Mouse (Mus musculus) urinary bladder, postnatal 14 days (tissue): ENCODE measurements around the gene Duoxa2.

Experiments
- DNase-seq: peaks from one replicate; pipeline ENCODE4 v3.0.0; 2021; ENCODE audit warnings: low spot score

Gene Duoxa2

DNA sequence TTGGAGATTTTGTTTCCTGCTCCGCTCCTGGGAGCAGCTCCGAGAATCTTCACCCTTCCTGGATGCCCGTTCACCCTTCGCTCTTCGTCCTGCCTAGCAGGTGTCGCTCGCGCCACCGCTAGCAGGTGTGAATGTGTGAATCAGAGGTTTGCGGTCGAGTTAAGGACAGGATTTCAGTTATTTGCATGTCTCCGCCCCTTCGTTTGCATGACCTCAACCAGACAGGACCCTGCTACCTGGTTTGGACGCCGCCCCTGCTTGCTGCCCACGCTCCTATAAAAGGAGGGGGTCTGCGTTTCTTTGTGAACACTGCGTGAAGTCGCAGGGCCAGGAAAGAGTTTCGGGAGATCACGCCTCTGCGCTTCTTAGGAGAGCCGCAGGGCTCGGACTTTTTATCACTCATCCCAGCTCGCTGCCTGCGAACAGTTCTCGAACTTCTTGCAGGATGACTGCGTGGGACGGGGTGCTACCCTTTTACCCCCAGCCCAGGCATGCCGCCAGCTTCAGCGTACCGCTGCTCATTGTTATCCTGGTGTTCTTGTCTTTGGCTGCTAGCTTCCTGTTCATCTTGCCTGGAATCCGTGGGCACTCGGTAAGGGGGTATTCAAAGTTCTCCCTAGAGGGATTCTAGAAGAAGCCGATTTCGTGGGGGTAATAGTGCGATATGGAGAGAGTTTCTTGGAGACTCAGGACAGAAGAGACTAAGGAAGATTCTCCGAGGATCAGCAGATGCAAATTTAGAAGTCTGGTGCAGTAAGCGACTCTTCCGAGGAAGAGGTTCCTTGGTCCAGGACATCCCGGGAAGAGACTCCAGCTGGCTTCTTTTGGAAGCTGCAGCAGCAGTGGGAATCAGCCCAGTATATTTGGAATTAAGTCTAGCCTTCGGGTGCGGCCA, at the start of gene Duoxa2:
Duoxa2 (plus strand) TSS at position 305 of the 895 bp plus-strand sequence.
- peak; percentile 25 for DNase-seq

DNA sequence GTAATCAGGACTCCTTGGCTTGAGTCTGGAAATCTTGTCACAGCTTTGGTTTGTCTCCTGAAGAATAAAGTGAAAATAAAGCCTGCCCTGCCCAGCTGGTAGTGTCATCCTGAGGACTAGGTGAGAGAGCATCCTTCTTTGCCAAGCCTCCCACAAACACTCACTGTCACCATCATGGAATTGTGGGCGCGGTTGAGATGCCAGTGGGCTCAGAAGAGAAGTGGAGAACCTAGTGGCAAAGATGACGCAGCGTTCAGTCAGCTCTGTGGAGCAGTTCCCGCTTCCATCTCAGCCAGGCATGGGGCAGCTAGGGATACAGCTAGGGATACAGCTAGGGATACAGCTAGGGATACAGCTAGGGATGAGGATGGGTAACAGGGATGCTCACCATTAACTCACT, 42.7 kb upstream of the Duoxa2 start:
- DNase-seq, result no peak

DNA sequence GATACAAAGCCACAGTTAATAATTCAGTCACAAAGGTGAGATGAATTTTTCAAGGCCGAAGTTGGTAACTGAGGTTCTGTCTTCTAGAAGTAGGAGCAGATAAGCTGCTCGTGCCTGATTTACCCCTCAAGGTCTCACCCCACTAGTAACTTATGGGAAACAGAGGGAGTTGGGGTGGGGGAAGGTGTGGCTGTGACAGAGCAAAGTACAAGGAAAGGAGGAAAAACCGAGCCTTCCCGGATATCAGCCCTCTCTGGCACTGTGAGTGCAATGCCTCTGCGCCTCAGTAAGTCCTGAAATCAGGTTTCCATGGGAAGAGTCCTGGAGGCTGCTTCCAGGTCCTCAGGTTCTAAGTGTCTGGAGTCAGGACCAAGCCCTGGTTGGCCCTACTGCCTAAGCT, 38.0 kb upstream of the Duoxa2 start:
- DNase-seq, result no peak

DNA sequence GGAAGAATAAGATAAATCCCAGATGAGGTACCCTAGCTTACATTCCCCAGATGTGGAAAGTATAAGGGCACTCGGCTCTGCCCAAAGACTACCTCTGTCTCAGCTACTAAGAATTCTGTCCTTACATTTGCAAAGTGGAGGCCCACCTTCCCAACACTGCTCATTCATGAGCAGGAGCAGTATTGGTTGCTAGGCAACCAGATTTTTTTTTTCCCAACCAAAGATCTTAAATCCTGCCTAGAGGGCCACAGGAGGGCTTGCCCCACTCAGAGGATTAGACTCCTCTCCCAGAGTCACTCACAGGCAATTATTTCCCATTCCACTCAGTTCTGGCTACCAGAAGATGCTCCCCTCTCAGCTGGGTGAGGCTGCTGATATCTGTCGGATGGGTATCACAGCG, 34.0 kb upstream of the Duoxa2 start:
- no peak for DNase-seq

DNA sequence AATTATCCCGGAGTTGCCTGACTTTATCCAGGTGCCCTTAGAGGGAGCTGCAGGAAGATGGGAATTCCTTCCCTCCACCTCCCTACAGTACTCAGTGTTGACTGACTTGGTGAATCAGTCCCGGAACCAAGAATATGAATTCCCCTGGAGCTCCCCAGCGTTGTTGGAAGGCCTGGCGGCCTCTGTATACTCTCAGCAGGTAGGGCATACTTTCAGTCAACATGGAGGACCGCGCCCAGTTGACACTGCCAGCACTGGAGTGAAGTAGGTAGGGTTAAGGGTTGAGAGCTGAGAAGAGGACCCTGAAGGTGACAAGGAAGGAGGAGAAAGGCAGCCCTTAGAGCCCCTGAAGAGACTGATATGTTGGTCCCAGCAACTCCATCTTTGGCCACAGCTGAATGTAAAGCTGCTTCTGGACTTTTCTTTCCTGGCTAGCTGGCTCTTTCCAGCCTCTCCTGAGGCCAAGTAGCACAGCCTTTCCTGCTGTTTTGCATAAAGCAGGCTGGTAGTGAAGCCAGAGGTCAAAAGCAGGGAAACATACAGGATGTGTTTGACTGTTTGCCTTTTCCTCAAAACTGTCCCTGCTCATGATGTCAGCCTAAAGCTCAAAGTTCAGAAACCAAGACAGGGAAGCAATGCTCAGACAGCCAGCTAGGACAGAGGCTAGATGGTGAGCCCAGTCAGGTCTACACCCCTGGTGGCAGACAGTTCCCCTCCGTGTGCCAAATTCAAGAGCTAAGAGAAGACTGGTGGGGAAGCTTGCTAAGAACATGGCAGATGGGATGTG, 32.1 kb upstream of the Duoxa2 start:
- DNase-seq, result no peak

DNA sequence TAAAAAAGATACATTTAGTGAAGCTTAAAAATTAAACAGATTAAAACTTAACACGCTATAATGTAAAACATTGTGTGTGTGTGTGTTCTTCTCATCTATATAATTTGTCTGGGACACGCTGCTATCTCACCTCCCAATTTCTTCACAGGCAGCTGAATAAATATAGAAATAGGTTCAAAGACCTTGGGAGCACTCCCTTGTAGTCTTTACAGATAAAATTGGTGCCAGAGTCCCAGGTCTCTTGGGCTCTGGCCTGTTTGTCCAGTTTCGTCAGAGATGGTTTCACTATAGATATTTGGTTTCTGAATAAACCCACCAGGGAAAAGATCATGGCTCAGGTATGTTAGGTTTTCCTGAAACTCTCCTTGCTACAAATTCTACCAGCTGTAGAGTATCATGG, 19.9 kb upstream of the Duoxa2 start:
- no peak for DNase-seq

DNA sequence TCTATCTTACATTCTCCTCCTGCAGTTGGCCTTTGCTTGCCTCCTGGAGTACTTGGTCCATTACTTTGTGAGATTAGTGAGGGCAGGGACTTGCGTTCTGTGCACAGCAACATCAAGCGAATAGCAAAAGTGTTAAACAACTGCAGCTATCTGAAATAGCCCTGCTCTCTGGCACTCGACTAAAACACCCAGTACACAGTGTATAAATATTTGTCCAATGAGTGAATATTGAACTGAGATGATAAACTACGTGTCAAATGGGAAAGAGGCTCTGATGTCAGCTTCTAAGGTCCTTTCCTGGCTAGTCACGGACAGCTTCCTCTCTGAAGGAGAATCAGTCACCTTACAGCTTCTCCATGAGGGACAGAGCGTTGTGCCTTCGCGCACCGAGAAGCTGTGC, 14.6 kb upstream of the Duoxa2 start:
- no peak for DNase-seq

DNA sequence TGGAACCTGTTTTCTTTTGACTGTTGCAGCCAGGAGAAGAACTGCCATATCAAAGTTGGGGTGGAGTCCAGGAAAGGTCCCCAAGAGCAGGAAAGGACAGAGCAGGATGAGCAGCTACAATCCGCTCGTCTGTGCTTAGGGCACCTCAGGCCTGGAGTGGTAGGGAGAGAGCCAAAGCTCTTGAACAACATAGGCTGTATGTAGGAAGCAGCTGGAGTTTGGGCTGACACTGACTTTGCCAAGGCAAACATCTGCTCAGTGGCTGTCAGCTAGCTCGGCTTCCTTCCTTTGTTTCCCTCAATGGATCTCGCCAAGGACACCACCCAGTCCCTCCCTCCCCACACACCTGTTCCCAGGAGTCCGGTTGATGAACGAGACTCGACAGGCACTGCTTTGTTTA, 12.6 kb upstream of the Duoxa2 start:
- no peak for DNase-seq

DNA sequence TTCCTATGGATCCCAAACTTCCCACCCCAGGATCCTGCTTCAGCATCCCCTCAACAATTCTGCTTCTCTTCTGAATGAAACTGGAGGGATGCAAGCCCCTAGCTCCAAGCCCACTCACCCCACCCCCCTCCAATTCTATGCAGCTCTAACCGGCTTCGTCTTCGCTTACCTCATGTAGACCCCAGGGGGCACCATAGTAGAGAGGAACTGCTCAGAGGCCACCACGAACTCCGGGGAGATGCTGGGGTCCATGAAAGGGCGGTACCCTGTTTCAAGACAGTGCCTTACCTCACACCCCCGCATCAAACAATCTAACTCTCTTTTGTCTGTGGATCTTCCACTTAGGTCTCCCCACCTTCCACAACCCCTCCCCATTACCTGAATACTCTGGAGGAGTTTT, 3.8 kb upstream of the Duoxa2 start:
- no peak for DNase-seq

DNA sequence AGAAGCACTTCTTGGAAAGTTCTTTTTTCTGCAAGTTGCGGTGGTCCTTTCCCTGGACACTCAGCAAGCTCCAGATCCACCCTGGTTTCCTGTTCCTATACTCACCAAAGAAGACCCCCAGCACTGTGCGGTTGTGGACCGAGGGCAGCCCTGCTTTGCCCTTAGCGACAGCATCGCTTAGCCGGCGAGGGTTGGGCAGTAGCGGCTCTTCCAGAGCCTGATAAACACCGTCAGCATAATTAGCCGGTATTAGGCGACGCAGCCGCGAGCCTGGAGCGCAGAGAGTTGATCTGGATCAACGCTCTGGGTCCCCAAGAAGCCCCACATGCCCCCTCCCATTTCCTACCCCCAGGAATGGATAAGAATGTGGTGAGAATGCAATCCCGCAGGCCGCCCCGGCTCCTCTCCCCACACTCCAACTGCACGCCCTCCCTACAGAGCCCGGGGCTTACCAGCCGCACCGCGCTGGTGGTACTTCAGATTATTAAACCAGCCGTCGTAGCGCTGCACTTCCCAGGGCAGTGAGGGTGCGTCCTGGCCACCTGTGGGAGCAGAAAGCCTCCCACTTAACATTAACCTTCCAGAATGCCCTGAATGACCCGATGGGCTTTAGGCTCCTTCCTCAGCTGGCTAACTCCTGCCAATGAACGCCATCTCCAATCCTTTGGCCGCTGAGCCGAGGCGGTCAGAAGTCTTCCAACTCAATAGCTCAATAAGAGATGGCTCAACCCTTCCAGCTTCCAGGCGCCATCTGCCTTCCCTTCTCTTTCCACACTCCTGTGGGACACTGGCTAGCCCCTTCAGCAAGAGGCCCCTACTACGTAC, 1.2 kb upstream of the Duoxa2 start:
- no peak for DNase-seq

DNA sequence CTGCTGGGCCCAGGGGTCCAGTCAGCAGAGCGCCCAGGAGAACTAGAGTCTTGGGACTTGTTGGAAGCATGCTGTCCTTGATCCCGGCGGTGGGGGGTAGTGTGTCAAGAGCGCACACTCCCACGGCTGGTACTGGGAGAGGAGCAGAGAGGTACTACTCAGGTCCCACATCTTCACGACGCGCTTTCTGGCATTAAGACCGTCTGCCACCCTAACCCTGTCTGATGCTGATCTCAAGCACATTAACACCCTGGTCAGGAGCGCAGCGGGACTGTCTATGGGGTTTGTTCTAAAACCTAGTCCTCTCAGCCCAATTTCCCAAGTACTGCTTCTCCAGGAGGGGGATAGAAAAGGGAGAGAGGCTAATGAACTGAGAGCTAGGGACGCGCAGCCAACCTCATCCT, 602 bp upstream of the Duoxa2 start, which contains the start of gene Duox2:
Duox2 (minus strand) TSS at position 354 of the 404 bp plus-strand sequence.
- DNase-seq, result no peak

DNA sequence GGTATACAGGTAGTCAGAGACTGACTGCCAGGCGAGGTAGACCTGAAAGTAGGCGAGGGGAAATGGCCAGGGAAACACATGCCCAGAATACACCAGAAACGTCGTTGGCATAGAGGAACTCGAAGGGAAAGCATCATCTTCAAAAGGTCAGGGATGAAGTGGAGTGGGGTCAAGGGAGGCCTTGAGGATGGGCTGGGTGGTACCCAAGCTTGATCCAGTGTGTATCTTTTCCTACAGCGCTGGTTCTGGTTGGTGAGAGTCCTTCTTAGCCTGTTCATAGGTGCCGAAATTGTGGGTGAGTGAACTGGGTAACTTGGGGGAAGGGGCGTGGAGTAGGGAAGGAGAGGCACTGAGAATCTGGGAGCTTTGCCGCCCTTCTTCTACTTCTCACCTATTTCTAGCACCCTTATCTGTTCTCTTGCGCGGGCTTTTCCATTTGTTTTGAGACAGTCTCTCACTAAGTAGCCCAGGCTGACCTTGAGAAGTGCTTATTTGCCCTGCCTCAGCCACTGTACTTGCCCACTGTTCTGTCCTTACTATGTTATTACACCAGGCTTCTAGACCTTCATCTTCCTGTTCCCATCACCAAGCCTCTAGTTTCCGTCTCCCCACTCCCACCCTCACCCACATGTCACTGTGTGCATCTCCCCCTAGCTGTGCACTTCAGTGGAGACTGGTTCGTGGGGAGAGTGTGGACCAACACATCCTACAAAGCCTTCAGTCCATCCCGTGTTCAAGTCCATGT, 1.4 kb downstream of the Duoxa2 start:
- DNase-seq, result no peak

DNA sequence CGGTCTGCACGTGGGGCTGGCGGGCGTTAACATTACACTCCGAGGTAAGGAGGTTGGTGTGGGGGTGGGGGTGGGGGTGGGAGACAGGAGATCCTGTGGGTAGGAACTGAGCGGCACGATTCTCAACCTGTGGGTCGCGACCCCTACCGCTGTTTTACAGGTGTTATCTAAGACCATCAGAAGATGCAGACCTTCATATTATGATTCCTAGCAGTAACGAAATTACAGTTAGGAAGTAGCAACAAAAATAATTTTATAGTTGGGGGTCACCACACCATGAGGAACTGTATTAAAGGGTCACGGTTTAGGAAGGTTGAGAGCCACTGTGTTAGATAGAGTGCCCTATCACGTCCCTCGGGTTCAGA, 1.9 kb downstream of the Duoxa2 start:
- DNase-seq, result no peak

DNA sequence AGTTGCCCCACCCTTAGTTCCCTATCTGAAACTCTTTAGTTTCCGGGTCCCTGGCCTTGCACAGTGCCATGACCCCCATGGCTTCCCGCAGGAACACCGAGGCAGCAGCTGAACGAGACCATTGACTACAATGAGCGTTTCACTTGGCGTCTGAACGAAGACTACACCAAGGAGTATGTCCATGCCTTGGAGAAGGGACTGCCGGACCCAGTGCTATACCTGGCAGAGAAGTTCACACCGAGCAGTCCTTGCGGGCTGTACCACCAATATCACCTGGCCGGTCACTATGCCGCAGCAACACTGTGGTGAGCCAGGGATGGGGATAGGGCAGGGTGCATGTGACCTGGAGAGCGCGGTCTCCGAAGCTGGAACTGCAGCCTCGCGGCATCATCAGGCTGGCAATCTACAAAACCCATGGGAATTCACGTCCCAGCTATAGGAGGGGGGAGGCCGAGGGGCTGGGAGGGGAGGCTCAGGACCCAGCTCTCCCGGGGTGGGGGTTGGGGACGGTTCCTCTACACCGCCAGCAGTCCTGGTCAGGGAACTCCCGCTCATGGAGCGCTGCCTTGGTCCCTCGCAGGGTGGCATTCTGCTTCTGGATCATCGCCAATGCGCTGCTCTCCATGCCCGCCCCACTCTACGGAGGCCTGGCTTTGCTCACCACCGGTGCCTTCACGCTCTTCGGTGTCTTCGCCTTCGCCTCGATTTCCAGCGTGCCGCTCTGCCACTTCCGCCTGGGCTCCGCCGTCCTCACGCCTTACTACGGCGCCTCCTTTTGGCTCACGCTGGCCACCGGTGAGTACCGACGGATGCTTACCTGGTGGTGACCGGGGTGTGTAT, 2.6 kb downstream of the Duoxa2 start:
- peak; percentile 33 for DNase-seq

DNA sequence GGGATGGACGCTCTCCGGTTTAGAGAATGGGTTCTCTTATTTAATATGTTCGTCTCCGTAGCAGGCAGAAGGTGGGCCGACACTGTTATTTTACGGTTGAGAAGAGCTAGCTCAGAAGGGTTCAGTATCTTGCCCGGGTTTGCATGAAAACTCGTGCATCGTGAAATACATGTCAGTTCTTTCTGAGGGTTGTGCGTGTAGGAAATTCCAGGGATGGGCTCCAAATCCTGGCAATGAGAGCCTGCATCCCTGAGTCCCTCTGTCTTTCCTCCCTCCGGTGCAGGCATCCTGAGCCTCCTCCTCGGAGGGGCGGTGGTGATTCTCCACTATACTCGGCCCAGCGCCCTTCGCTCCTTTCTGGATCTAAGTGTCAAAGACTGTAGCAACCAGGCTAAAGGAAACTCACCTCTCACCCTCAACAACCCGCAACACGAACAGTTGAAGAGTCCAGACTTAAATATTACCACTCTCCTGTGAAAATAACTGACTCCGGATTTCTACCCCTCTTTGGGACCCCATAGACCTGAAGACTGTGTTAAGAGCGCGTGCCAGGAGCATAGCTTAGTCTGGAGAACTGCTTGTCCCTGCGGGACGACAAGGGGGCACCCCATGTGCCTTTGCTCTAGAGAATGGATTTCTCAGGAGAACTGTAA, 3.3 kb downstream of the Duoxa2 start:
- no peak for DNase-seq

DNA sequence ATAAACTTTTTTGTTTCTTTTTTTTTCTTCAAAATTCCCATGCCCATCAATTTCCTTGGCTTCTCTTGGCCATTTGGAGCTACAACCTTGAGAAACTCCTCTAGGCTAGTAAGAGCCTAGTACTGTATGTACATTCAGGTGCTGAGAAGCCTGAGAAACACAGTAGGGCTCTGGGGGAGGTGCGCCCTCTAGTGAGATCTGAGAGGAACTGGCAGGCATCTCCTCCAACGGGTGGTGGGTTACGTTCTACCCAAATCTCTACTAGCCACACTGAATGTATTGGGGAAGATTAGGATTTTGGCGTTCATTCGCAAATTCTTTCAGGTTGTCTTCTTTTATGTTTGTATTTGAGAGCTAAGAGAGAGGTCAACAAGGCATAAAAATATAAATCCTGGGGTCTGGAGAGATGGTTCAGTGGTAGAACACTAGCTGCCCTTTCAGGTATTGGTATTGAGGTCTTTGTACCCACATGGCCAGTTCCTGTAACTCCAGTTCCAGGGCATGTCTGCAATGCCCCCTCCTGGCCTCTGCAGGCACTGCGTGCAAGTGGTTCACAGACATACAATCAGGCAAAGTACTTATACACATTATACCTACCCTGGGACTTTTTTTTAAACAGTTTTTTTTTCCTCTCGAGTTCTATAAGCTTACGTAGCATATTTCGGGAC, 4.0 kb downstream of the Duoxa2 start:
- peak; percentile 66 for DNase-seq

DNA sequence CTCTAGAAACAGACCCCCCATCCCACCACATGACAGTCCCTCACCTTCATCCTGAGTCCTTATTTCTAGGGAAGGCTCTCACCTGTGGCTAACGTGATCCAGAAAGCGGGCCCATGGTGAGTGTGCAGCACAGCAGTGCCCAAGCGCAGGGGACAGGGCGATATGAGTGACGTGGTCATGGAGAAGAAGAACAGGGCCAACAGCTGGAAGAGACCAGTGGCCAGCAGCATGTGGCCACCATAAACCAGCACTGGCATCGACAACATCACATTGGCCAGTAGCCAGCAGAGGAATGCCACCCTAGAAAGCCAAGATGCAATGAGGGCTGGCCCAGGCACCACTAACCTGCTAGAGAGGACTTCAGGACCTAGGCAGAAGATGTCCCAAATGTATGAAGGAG, 5.8 kb downstream of the Duoxa2 start:
- DNase-seq, result no peak

DNA sequence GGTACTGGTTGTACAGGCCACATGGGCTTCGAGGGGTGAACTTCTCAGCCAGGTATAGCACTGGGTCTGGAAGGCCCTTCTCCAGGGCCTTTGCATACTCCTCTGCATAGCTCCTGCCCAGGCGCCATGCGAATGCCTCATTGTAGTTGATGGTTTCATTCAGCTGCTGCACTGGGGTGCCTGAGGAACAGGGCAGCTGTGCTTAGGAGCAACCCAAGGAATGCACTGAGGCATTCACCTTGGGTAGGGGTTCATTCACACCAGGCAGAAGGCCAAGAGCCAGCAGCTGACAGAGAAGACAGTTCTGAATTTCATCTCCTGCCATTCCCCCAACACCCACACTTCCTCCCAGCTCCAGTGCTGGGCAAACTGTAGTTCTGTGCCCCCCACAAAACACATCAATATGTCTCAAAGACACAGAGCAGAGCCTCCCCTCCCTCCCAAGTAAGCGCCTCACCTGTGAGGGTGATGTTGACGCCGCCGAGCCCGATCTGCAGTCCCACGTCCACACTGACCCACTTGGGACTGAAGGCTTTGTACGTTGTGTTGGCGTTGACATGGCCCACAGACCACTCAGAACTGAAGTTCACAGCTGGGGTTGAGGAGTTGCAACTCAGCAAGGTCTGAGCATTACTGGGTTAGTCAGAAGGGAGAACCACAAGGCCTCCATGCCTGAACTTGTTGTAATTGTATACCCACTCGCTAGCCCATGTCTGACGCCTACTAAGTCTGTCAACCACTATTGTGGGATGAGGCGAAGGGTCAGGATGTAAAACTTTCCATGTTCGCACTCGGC, 6.6 kb downstream of the Duoxa2 start:
- no peak for DNase-seq

DNA sequence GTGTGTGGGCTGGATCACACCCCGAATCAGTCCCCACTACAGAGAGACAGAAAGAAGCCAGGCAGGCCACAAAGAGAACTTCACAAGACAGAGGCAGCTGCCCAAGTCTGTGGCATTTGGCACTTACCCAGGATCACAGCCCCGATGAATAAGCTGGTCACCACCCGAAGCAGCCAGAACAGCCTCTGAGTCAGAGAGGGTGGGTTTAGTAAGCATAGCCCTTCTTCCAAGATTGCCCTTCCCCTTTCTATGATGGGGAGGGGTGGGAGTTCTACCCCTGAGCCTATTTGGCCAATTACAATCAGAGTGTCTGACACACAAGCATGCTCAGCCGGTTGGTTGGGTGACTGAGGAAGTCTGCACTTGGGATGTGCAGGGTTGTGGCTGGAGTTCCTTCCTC, 7.5 kb downstream of the Duoxa2 start:
- peak; percentile 76 for DNase-seq
